Mouse (Mus musculus) skeletal muscle tissue, adult 2 months (tissue): ENCODE data around the gene Cdx4.
A peak's percentile ranks its signal among the peaks of the same experiment; 100 is the strongest.

Source experiments
- DNase-seq: peaks from one replicate; pipeline ENCODE4 v3.0.0-alpha.2; 2012; ENCODE audit warnings: low read depth, low spot score

Cdx4 gene

DNA sequence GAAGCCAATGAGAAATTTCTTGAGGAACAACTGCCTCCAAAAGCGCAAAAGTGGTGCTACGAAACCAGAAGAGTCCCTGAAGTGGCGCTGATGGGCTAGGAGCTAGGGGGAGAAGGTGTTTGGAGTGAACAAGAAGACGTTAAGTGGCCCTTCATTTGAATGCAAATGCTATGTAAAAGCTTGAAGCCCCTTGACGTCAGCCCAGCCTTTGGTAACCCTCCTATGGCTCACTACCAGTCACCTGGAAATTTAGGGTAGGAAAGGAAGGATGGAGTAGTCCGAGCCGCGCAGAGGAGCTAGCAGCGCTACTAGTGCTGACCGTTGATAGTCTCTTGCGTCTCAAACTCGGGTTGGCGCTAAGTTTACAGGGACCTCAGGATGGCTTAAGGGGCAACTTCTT is at the start of gene Cdx4:
TSS of gene Cdx4 (plus strand) at position 253 of the 400 bp plus-strand sequence.
- no peak for DNase-seq

DNA sequence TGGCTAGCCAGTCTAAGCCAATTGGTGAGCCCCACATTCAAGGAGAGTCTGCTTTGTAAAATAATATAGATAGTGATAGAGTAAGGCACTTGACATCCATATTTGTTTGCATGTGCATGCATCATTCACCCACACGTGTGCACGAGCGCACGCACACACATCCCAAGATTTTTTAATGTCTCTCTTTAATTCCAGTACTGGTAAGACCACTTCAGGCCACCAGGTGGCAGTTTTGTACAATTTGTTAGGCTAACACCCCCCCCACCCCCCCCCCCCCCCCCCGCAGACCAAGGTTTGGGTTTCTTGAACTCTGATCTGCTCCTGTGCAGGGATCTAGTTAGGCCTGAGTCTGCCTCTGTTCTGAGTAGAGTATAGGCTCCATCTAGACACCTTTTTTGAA is 46.9 kb upstream of the Cdx4 start:
- DNase-seq = no peak

DNA sequence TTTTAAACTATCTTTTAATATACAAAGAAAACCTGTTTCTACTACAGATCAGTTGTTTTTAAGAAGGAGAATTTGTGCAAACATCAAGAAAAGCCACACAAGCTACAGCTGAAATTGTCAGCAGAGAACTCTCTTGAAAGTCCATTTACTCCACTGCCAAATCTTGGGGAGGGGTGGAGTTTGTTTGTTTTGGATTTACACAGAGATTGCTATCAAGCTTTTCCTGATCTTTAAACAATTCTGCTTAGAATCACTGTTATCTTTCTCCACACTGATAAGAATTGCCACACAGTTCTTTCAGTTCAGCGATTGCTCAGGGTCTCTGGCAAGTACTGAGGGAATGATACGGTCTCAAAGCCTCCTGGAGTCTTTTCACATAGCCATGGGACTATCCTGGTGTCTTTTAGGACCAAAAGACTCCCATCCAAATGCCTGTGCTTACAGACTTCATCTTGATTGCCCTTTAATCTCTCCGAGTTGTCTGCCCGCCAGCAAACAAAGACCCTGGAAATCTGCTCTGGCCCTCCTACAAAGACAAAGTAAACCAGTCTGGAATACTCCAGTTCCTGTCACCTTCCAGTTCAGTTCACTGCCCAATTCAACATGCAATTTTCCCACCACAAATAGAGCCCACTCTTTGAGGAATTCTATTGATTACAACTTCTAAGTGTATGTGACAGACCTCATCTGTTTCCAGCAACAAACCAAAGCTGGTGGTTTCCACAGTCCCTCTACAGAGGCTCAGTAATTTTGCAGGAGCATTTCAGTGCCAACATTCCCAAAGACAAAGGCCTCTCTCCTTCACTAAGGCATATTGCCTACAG is 34.1 kb upstream of the Cdx4 start:
- DNase-seq = no peak

DNA sequence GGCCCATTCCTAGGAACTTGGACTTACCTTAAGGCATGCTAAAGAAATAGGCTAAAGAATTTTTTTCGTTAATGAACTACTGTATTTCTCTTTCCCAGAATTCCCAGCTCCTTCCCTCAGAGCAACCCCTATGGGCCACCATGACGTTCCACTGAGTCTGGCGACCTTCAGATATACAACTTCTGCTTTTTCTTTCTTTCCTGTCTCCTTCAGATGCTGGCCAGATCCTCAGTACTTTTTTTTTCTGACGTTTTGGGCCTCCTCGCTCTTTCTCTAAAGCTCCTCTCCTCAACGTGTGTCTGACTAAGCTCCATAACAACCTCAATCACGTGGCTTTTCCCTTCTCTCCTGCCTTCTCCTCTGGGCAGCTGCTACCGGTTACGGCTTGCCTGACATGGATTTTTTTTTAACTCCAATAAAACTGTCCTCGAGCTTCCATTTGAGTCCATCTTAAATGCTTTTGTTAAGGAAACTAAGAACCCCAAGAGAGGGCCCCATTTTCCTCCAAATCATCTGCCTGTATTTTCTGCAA is 33.3 kb upstream of the Cdx4 start:
- DNase-seq = no peak

DNA sequence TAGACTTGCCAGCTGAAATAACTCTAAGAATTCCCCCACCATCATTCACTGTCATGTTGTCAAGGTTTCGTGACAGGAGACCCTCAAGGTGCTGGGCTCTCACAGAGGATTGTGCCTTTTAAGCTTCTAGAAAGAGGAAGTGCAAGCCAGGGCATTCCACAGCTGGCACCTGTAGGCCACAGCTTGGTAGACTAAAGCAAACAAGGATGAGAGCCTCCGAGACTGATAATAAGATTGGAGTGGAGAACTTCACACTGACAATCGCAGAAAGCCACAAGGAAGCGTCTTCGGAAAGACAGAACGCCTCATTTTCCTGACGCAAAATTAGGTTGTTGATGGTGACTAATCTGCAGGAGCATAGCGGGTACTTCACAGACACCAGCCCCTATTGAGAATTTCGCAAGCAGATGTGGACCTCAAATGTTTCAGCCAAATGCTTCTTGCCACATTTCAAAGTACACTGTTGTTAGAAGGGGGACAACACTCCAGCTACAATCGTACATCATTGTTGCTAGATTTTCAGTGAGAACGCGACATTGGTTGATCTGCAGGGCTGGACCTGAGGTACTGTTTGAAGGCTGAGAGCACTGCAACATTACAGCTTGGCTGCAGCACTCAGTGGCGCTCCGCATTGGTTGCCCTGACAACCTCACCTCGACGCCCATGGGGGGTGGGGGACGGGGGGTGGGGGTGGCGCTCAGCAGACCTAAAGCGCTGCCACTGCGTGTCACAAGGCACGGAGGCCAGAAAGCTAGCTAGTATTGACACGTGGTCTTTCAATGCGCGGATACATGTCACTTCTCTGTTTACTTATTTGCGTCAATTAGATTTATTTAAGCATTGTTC is 32.5 kb upstream of the Cdx4 start:
- no peak for DNase-seq

DNA sequence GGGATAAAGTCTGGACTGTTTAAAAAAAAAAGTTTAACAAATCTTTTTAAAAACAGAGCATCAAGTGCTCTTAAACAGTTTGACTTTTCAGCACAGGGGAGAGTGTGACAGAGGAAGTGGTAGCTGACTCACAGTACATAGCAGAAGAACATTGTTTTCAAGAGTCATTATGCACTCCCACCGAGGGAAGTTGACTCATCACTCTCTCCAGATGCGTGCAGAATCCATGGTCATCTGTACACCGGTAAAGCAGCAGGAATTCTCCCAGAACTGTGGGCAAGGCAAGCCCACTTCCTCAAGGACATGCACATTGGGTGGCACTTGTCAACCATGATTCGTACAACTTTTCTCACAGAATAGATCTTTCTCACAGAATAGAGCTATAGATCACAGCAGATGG is 22.3 kb upstream of the Cdx4 start:
- no peak for DNase-seq

DNA sequence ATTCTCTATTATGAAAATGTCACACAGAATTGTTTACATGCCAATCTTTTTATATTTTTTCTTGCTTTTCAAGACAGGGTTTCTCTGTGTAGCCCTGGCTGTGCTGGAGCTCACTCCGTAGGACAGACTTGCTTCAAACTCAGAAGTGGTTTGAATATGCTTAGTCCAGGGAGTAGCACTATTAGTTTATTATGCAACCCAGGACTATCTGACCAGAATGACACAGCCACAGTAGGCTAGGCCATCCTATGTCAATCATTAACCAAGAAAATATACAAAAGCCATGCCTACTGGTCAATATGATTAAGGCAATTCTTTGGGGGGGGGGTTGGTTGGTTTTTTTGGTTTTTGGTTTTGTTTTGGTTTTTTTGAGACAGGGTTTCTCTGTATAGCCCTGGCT is 12.9 kb upstream of the Cdx4 start:
- no peak for DNase-seq

DNA sequence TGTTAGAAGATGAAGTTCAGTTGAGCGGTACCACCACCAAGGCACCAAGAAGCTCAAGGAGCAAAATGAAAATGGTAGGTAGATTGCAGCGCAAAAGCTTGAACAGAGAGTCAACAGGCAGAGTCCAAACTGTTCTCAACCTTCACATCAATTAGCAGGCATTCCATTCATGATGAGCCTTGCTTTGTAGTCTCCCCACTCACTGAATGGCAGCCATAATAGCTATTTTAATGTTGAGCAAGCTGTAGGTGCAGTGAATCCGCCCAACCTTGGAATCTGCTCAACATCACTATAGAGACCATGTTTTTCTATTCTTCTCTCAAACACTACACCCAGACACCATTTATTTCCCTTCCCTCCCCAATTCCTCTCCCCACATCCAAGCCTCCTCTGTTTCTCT is 9.5 kb upstream of the Cdx4 start:
- DNase-seq = no peak

DNA sequence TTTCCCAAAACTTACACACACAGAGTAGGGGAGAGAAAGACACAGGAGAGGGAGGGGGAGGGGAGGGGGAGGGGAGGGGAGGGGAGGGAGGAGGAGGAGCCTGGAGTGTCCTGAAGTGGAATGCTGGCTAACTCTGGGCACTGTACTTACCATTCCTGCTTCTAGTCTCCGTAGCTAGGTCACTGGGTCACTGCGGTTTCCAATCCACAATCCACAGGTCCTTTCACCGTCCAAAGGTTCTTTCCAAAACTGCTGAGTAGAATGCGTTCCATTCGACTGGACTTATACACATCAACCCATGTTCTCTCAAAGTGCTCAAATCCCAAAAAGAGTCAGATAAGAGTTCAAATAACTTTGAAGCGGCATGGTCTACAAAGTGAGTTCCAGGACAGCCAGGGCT is 7.1 kb upstream of the Cdx4 start:
- no peak for DNase-seq

DNA sequence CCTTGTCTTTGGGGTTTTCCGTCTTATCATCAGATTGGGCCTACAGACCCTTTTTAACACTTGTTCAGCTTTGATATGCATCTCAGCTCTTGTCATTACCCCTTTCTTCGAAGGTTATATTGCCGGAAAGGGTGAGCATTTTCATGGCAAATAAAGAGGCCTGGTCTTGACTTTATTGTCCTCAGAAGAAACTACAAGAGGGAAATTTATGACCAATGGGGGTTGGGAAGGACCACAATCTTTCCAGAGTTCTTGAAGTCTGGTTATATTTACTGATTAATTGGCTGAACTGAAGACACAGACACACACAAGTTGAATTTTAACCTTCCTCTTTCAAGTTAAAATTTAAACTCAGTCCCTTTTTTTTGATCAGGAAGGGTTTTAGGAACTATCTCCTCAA is 4.7 kb downstream of the Cdx4 start:
- no peak for DNase-seq

DNA sequence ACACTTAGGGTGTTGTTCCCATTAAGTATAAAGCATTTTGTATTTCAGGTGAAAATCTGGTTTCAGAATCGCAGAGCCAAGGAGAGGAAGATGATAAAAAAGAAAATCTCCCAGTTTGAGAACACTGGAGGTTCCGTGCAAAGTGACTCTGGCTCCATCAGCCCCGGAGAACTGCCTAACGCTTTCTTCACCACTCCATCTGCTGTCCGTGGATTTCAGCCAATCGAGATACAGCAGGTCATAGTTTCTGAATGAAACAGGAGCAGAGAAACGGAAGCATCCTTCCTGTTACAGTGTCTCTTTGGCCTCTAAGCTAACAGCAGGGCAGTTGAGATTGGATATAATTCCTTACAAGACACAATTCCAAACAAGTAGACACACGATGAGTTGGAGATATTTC is 8.2 kb downstream of the Cdx4 start:
- no peak for DNase-seq

DNA sequence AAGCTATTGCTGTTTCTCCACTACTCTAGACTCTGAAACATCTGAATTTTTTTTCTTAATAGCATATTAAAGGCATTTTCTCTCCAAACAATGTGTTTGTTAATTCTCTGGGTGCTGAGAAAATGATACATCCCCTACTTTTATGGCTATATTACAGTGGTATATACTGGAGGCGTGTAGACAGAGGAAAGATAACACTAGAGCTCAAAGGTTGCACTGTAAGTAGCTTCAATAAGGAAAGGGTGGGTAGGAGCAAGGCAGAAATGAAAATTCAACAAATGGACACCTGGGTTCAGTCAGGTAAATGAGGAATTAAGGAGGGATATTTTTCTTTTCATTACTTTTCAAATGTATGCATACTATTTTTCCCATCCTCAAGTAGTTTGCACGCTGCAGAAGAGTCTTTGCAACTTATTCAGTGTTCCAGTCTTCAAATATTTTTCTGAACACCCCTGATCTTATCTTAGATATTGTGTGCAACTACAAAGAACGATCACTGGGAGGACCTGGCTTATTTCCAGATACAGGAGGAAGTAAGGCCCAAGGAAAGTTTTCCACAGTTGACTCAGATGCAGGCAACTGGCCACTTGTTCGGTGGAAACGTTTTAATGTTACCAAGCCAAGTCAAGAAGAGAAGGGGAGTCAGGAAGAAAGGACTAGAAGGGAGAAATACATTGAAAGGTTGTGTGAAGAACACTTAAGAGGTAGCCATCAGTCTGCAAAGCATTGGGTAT is 10.1 kb downstream of the Cdx4 start:
- no peak for DNase-seq

DNA sequence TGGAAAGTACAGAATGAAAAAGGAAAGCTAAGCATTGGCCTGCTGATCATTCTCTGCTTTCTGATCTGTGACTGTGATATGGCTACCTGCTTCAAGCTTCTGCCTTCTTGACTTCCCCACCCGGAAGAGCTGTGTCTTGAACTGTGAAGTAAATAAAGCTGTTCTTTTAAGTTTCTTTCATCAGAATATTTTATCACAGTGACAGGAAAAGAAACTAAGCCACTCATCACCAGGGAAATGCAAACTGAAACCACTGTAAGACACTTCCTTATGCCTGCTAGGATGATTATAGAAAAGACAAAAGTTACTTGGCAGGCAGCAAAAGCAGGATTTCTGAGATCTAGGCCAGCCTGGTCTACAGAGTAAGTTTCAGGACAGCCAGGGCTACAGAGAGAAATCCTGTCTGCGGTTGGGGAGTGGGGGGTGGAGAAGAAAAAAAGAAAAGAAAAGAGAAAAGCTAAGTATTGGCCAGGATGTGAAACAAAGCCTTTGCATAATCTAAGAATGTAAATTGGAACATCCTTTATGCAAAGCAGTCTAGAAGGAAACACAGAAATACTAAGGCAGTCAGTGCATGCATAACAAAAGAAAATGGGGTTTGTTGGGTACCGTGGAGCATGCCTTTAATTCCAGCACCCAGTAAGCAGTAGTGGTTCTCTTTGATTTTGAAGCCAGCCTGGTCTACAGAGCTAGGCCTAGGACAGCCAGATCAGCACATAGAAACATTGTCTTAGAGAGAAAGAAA is 20.3 kb downstream of the Cdx4 start:
- no peak for DNase-seq

DNA sequence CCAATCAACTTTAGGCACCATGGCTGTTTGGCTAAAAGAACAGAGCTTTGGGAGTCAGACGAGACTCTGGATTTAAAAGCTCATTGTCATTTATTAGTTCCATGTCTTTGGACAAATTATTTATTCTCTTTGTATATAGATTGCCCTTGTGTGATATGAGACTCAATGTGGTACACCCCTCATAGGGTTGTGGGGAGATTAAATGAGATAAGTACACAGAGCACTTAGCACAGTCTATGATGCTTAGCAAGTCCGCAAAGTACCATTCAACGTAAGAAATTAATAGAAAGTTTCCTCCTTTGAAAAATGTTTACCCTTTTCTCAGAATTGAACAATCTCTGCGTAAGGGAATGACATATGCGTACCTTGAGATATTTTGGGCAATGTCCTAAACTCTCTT is 34.6 kb downstream of the Cdx4 start:
- DNase-seq = no peak

DNA sequence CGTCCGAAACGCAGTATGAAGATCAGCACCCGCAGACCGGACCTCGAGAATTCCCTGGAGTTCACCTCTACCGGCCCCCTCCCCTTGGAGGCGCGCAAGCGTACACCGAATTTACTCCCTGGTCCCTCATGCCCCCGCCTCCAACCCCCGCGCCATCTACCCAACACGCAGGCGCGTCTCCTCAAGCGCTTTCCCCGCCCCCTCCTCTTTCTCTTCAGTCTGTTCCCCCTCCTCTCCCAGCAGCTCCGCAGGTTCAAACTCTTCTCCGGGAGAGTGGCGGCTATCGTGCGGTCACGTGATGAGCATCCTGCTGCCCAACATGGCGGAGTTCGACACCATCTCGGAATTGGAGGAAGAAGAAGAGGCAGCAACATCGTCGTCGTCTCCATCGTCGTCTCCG is 35.1 kb downstream of the Cdx4 start, which contains the start of gene Chic1:
TSS of gene Chic1 (plus strand) at position 190 of the 400 bp plus-strand sequence.
- peak; percentile 1 for DNase-seq

DNA sequence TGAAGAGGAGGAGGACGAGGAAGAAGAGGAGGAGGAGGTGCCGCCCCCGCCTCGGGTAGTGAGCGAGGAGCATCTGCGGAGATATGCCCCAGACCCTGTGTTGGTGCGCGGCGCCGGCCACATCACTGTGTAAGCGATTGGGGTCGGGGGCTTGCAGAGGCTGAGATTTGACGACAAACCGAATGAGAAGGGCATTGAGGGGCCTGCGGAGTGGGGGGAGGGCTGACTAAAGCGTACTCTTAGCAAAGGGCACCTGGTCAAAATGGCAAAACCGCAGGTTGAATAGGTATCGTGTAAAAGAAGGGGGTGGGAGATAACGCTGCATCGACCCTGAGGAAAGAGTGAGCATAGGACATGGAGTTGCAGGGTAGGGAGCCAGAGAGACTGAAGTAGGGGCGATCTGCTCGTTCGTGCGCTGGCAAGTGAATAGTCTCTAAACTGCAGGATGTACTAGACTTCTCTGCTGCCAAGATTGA is 35.6 kb downstream of the Cdx4 start:
- no peak for DNase-seq

DNA sequence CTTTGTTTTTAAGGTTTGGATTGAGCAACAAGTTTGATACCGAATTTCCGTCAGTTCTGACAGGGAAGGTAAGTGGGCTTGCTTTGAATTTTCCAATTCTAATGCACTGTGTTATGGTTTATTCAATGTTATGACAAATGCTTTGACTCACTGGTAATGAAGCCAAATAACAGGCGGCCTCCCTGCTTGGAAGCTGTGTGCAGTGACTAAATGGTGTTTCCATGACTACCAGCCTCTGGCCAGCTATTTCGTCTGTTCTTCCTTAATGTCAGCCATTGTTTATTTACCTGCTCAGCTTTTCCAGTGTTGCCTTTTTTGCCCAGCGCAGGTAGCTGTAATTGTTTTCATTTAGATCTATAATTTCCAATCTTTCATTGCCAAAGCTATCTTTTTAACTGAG is 45.0 kb downstream of the Cdx4 start:
- DNase-seq = peak; percentile 1

DNA sequence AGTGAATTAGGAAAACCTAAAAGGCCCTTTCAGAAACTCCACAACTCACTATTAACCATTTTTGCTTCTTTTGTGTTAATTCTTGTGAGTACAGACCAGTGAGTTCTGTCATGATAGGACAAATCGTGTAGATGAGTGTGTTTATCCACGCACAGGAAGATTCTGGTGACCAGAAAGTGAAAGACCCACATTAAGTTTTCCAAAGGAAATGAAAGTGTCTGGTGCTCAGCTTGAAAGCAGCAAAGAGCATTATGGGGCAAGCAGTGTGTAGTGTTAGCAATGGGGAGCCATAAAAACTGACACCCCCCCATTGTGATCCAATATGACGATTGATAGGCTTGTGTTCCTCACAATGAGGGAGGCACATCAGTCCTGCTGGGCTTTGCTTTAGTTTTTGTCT is 47.5 kb downstream of the Cdx4 start:
- no peak for DNase-seq

DNA sequence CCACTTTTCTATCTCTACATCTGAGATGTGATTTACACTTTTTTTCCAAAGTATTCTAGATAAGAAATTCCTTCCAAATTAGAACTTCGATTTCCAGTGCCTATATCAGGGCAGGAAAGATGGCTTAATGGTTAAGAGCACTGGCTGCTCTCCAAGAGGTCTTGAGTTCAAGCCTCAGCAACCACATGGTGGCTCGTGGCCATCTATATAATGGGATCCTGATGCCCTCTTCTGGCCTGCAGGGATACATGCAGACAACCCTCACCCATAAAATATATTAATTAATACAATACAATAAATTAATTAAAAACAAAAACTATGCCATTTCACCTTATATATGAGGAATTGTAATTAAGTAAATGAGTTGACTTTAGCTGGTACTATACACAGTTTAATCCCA is 50.0 kb downstream of the Cdx4 start:
- DNase-seq = no peak

DNA sequence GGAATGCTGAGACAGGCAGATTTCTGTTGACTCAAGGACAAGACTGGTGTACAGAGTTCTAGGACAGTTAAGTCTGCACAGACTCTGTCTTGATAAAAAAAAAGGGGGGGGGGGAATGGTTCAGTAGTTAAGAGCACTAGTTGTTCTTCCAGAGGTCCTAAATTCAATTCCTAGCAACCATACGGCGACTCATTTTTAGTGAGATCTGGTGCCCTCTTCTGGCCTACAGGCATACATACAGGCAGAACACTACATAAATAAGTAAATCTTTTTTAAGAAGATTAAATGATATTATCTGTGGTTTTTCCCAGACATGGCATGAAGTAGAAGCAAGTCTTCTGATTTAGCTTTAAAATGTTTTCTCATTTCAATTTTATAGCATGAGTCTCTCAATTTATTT is 50.4 kb downstream of the Cdx4 start:
- no peak for DNase-seq

DNA sequence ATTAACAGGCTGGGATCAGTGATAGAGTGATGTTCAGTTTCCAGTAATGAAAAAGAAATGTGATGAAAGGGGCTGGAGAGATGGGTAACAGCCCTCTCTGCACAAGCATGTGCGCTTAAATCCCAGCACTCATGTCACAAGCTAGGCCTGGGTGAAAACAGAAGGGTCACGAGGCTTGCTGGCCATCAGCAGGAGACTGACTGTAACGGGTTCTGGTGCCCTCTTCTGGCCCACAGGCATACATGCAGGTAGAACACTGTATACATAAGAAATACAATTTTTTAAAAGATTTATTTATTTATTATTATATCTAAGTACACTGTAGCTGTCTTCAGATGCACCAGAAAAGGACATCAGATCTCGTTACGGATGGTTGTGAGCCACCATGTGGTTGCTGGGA is 53.1 kb downstream of the Cdx4 start:
- peak; percentile 7 for DNase-seq
